Mouse (Mus musculus) cerebellum, adult 11-12 months (tissue): ENCODE results near the gene Ctla4.

Experiments used
- DNase-seq: peaks from one replicate; pipeline ENCODE4 v3.0.0; 2022

Ctla4 gene

DNA sequence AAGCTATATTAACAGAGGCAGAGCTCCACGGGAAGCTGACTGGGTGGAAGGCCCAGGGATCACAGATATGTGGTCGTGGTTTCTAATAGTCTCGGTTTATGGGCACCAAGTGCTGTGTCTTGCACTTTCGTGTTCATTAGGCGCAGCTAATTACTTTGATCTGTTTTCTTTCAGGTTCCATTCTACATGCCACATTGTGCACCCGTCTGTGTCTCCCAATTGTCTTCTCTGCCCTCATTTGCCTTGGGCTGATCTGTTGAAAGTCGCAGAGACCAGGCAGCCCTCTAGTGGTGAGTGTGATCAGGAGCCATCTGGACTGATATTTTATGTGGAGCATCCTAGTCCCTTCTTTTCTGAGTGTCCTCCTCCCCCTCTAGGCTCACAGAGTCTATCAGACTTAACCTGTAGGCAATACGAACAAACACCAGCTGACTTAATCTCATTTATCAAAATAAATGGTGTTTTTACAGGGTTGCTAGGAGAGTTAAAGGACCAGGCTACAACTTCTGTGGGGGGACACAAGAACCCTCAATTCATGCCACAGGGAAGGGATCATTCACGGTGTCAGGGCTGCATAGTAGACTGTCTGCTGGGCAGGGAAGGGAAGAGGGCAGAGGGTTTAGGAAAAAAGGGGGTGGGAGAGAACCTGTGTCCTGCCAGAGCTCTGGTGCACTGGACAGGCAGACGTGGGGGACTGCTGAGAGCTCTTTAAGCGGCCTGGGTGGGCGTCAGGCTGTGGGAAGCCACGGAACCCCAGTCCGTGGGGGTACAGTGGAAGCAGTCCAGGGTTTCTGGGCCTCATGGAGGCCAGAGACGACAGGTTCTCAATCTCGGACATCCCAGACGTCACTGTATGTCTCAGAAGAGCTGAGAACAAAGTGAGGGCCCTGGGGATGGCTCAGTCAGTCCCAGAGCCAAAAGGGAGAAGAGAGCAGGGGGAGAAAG is 18.2 kb upstream of the Ctla4 start:
- no peak for DNase-seq

DNA sequence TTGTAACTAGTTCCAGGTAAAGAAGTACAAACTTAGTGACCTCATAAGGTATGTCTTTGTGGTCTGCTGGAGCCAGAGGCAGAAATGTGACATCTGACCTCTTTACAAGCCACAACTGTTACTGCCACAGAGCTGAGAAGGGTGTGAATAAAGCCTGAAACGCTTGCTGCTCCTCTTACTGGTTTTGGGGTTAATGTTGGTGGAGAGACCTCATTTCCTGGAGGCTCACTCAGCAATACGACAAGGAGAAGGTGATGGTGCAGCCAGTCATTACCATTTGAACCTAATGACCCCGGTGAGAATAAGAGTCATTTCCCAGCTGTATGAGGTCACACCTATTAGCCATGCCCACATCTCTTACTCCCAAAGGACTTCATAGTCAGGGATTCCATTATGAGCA is 11.5 kb upstream of the Ctla4 start:
- DNase-seq, result no peak

DNA sequence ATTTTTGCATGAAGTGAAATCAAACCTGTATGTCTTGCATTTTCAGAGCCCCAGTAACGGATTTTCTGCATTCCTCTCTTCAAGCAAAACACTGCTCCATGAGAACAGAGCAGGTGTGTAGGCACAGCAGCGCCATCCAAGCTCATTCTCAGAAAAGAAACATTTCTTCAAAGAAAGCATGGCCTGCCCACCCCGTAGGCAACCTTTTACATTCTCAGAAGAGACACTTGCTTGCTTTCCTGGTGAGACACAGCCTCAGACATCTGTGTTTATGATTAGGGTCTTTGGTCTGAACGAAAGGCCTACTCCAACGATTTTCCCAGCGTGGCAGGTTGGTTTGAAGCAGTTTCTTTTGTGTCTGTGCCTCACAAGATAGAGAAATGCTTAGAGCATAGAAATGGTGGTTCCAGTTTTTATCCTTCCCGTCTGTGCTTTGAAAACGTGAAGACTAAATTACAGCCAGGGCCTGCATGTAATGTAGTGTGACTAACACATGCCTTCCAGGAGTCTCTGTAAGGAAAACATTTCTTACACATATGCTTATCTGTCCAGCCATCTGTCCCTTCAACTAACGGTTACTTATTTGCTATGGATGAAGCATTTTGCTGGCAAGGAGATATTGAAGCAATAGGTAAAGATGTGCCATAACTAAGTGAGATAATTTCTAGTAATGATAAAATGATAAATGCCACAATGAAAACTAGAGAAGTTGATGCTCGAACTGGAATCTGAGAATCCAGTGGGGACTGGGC is 6.5 kb upstream of the Ctla4 start:
- no peak for DNase-seq

DNA sequence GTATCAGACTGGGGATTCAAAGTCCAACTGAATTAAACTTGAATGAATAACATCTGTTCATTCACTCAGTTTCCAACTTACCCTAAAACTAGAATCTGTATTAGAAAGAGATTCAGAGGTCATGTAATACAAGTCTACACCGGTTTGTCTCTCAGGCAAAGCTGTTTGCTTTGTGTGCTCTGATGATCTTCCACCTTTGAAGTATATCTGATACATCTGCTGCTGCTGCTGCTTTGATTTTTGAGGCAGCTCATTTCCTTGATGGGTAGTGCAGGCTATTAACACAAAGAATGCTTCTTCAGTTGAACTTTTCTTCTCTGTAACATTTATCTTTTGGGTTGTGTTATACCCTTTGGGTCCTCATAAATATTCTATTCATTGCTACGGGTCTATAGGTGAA is 4.0 kb upstream of the Ctla4 start:
- DNase-seq, result no peak

- no peak for DNase-seq
These were observed 3.5 kb upstream of the Ctla4 start for GRCm38 (mm10) chr1:60883279-60883678.

- no peak for DNase-seq
These were observed 2.2 kb upstream of the Ctla4 start for GRCm38 (mm10) chr1:60884611-60885010.

- no peak for DNase-seq
These were observed 11.5 kb downstream of the Ctla4 start for GRCm38 (mm10) chr1:60898127-60898932.

- DNase-seq, result no peak
These were observed 12.1 kb downstream of the Ctla4 start for GRCm38 (mm10) chr1:60898933-60899210.

GRCm38 (mm10) chr1:60899244-60899643 is 12.4 kb downstream of the Ctla4 start:
- no peak for DNase-seq

DNA sequence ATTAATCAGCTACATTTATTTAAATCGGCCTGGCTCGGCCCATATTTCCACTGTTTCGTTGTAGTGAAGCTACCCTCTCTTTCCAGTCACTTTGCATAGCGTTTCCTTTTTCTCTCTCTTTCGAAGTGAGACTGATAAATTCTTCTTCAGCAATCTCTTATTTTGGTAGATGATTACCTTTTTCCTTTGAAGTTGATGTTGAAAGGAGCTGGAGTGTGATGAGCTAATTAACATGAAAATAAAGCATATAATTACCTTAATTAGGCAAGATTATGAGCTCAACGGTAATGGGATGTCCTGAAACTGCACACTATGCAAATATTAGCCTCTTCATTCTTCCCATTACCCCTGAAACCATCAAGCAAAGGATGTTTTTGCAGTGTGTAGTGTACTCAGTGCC is 15.7 kb downstream of the Ctla4 start:
- no peak for DNase-seq

- DNase-seq, result no peak
These were observed 16.3 kb downstream of the Ctla4 start for GRCm38 (mm10) chr1:60903126-60903525.

GRCm38 (mm10) chr1:60904456-60904978 is 17.7 kb downstream of the Ctla4 start:
- no peak for DNase-seq

DNA sequence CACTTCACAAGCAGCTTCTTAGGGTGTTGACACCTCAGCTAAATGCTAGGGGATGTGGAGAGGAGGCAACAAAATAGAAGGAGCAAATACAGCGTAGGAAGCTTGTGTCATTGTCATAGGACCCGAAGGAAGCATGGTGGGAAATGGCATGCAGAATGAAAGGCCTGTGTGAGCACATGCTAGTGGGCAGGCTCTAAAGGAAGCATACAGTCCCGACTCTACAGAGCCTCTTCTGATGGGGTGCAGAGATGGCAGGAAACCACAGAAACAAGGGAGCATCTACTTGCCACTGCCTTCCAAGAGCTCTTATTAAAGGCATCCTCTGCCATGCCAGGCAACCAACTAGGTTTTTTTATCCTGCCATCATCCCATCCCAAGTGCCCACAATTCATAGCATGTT is 20.7 kb downstream of the Ctla4 start:
- no peak for DNase-seq

- no peak for DNase-seq
These were observed 22.0 kb downstream of the Ctla4 start for GRCm38 (mm10) chr1:60908751-60909161.

GRCm38 (mm10) chr1:60909746-60910145 is 22.9 kb downstream of the Ctla4 start:
- DNase-seq, result no peak

GRCm38 (mm10) chr1:60910796-60911195 is 24.0 kb downstream of the Ctla4 start:
- DNase-seq, result no peak

GRCm38 (mm10) chr1:60911631-60912030 is 24.8 kb downstream of the Ctla4 start:
- DNase-seq, result no peak

DNA sequence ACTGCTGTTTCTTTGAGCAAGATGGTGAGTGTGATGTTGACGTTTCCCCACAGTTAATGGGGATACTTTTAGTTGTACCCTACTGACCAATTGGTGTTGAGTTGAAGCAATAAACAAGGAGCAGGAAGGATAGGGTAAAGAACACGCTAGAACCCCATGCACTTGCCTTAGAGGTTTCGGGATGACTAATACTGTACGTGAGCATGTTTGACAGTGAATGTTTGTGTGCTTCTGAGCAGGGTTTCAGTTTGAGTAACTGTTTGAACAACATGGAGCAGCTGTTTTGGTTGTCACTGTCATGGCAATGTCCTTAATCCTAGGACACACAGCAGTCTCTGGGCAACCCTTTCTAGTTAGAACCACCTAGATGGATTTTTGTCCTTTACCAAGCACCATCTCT is 26.5 kb downstream of the Ctla4 start:
- DNase-seq, result no peak

DNA sequence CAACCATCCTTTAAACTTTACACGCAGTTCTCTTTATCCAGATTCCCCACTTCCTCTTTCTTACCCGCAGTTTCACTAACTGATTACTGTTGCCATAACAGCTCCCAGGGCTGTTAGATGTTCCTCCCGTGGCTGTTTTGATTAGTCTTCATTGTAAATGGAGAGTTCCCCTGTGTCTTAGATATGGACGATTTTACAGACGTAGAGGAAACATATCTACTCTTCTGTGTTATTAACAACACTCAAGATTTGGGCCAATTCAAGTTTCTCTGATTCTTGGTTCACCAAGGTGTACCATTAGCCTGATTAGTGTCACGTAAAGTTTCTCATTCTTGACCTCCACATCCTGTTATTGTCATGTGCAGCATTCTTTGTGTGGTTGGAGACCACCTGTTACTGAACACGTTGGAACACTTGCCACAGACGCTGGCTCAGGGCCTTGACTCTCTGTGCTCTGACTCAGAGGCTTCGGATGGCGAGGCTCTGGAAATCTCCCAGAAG is 29.5 kb downstream of the Ctla4 start:
- DNase-seq, result no peak

- no peak for DNase-seq
These were observed 33.9 kb downstream of the Ctla4 start for GRCm38 (mm10) chr1:60920493-60921355.

- DNase-seq, result no peak
These were observed 42.2 kb downstream of the Ctla4 start for GRCm38 (mm10) chr1:60929036-60929435.

DNA sequence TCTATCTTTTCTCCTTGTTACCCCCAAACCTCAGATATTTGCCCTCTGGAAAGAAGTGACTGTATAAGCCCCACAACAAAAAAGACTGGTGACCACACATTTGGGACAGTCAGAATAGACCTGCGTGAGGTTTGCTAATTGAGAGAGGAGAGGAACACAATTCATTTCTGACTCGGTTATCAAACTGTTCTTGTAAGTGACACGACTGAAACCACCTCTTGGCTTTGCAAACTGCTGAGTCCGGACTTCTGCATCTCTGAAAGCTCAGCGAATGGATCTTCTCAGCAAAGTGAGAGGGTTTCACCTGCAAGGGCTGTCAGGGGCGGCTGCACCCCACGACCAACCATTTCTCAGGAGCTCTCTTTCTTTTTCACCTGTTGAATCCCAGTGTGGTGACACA is 43.6 kb downstream of the Ctla4 start:
- no peak for DNase-seq
